Mouse (Mus musculus) heart, postnatal 0 days (tissue): ENCODE measurements at regions not wholly inside any gene's neighbourhood (a gene's known extent, or its start where the extent isn't known, plus 50 kb on each side); places are given as distances from the start of the nearest gene placed in this dataset.

ENCODE experiments used
- CTCF ChIP-seq: IDR thresholded peaks from 2 replicates; pipeline ENCODE4 v1.5.1; 2016; ENCODE audit warnings: antibody characterized with exemption, control low read depth, low read depth
- EP300 ChIP-seq: IDR thresholded peaks from 2 replicates; pipeline ENCODE4 v1.6.1; 2016; ENCODE audit warnings: antibody characterized with exemption, low read depth

GRCm38 (mm10) chr15:28856419-28856818 lies 652.9 kb downstream of the Dnah5 start:
- TF ChIP-seq CTCF: no peak
- TF ChIP-seq EP300: no peak
